Comparison of ENCODE assay signal across 8 mouse cellular contexts in the genomic region with DNA sequence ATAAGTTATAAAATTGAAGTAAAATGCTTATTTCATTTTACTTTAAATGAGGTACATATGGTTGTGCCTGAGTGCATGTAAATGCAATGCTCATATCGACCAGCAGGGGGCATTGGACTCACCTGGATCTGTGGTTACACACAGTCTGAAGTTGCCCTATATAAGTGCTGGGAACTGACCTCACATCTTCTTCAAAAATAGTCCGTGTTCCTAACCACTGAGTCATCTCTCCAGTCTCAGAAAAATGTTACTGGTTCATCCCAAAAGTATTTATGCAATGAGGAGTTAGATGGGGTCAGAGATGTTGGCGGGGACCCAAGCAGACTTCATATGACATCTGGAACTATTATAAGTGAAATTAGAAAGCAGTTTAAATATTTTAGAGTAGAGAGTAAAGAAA. TPM values are rescaled to one million over a fixed set of nuclear protein-coding genes. Genes with fewer than 3 reads are reported as not detected.
A peak's percentile ranks its signal among the peaks of the same experiment; 100 is the strongest.
DNase-seq lines count a peak whose midpoint lies in the region; ATAC-seq and TF ChIP-seq lines count a peak whose summit lies in the region.

No protein-coding gene starts in this region.

- in situ Hi-C loops in Patski (cut with MboI; ENCODE audit: low pct_unique_long_range_greater_than_20kb), result no loop called here

- 50% methylated on average over 3 of the region's 3 CpGs for WGBS in midbrain, embryonic 10.5 days

- ATAC-seq in Patski, result peak; percentile 86

- CTCF ChIA-PET in Patski (lab: Charles Lee), result interaction anchor here (0.7 to 1.4 kb wide), 2 partner anchors 17 to 44 kb away, joined by 3 read pairs; no protein-coding TSS in a partner anchor

- no peak for DNase-seq in layer of hippocampus, adult 2 months (ENCODE audit: low spot score in 2 of 2)
- DNase-seq in layer of hippocampus, postnatal 14 days (ENCODE audit: low spot score in 2 of 2), result no peak
- peak; percentile 43 for DNase-seq in Patski (ENCODE audit: low read depth, low spot score)
- DNase-seq in induced T-regulatory cell, adult 2 months (ENCODE audit: low read depth), result peak; percentile 61
- peak; percentile 35 to 73 for DNase-seq in spleen, postnatal 4 days (ENCODE audit: low spot score in 2 of 2)
- DNase-seq in midbrain, embryonic 10.5 days (ENCODE audit: low spot score), result no peak
- no peak for DNase-seq in cerebellum, adult 8-10 months
- no peak for DNase-seq in right cerebral cortex, postnatal 25 days

- H3K27me3 ChIP-seq in Patski, result no peaks in the 10 kb centered on the region
- H3K27me3 ChIP-seq in midbrain, embryonic 10.5 days (ENCODE audit: low read depth, poor library complexity, severe bottlenecking), result no peaks in the 10 kb centered on the region

- 0 out of 2 replicates have a peak, but pooled peaks cover 4% of the 10 kb centered on the region for H3K4me1 ChIP-seq in midbrain, embryonic 10.5 days

- no peak overlapping the region for H3K27ac ChIP-seq in layer of hippocampus, adult 2 months
- no peak overlapping the region for H3K27ac ChIP-seq in midbrain, embryonic 10.5 days (replicated peaks)

- no peaks in the 10 kb centered on the region for H3K9me3 ChIP-seq in midbrain, embryonic 10.5 days (replicated peaks)

- H3K36me3 ChIP-seq in midbrain, embryonic 10.5 days, result no peaks in the 10 kb centered on the region

- no peak overlapping the region for H3K4me3 ChIP-seq in layer of hippocampus, adult 2 months
- no peak overlapping the region for H3K4me3 ChIP-seq in midbrain, embryonic 10.5 days

- peak; percentile 73 for TF ChIP-seq CTCF in layer of hippocampus, adult 2 months (conservative IDR thresholded peaks at IDR 0.05)
- peak; percentile 70 for TF ChIP-seq CTCF in Patski (IDR thresholded peaks at IDR 0.05)

- POLR2A ChIA-PET in Patski (lab: Charles Lee), result no interaction called here

RNA-seq across cellular contexts. Expression of a gene that starts 25.4 kb away (rescaled TPM):
- total RNA-seq in layer of hippocampus, adult 2 months (2021), result 10 to 100 TPM; 10.7 to 12.2 TPM
- 1 to 10 TPM; 7.8 to 9.1 TPM for total RNA-seq in layer of hippocampus, postnatal 14 days (2021)
- 12.7 TPM for polyA plus RNA-seq in Patski (2021)
- polyA plus RNA-seq in midbrain, embryonic 10.5 days (2016; fragmentation: Nextera tagmentation; extraction: Ambion mirVana), result 0.64 and 0.71 TPM in 2 replicates

Comparison
In these comparisons a context has a peak if more than half of its experiments do, and no peak if none do; other contexts are left out.
1. DNase-seq: peak in Patski (single experiment), induced T-regulatory cell, adult 2 months (single experiment) and spleen, postnatal 4 days (2 of 2); none in layer of hippocampus, adult 2 months (0 of 2), layer of hippocampus, postnatal 14 days (0 of 2), midbrain, embryonic 10.5 days (single experiment), cerebellum, adult 8-10 months (single experiment) and right cerebral cortex, postnatal 25 days (single experiment).